Mouse (Mus musculus) MEL (cell line): ENCODE measurements at regions not wholly inside any gene's neighbourhood (a gene's known extent, or its start where the extent isn't known, plus 50 kb on each side); places are given as distances from the start of the nearest gene placed in this dataset.

Source experiments
- DNase-seq: peaks from one replicate; pipeline ENCODE4 v3.0.0; 2011; ENCODE audit warnings: low read depth, low spot score
- H3K27ac ChIP-seq: 2 replicates; pipeline ENCODE4 v1.5.1; 2012; ENCODE audit warnings: low read depth, mild to moderate bottlenecking, control low read depth, low read length, moderate library complexity; ENCODE audit not compliant: control insufficient read depth
- H3K27me3 ChIP-seq, 2 experiments: fragments of 150-350 bp in 1 of 2; sonication (generic) in 1 of 2; 2 replicates each; pipeline ENCODE4 v1.6.1; 2012; ENCODE audit warnings: low read length in 2 of 2, mild to moderate bottlenecking in 2 of 2, improper control_type of control experiment in 1 of 2, moderate library complexity in 1 of 2; ENCODE audit not compliant: insufficient read depth in 2 of 2, control insufficient read depth in 1 of 2
- H3K36me3 ChIP-seq, 2 experiments: 2 replicates each; pipeline ENCODE4 v1.6.1; 2012 to 2014; ENCODE audit warnings: low read length in 2 of 2, improper control_type of control experiment in 1 of 2, inconsistent platforms in 1 of 2, mild to moderate bottlenecking in 1 of 2; ENCODE audit not compliant: insufficient read depth in 2 of 2, control insufficient read depth in 1 of 2
- H3K4me1 ChIP-seq, 2 experiments: fragments of 150-350 bp in 1 of 2; sonication (generic) in 1 of 2; 2 replicates each; pipeline ENCODE4 v1.6.1; 2012; ENCODE audit warnings: low read length in 2 of 2, improper control_type of control experiment in 1 of 2, mild to moderate bottlenecking in 1 of 2; ENCODE audit not compliant: insufficient read depth in 2 of 2, control insufficient read depth in 1 of 2
- H3K4me3 ChIP-seq, 2 experiments: fragments of 150-350 bp in 1 of 2; sonication (generic) in 1 of 2; 2 replicates each; pipeline ENCODE4 v1.5.1; 2012; ENCODE audit warnings: low read depth in 2 of 2, low read length in 2 of 2, mild to moderate bottlenecking in 2 of 2, moderate library complexity in 2 of 2, control low read depth in 1 of 2, improper control_type of control experiment in 1 of 2; ENCODE audit not compliant: control insufficient read depth in 1 of 2, insufficient read depth in 1 of 2
- H3K79me2 ChIP-seq: 2 replicates; pipeline ENCODE4 v1.6.1; 2012; ENCODE audit warnings: mild to moderate bottlenecking, low read length, moderate library complexity; ENCODE audit not compliant: control insufficient read depth, poor library complexity, insufficient read depth
- H3K9ac ChIP-seq: 2 replicates; pipeline ENCODE4 v1.6.1; 2012; ENCODE audit warnings: low read depth, mild to moderate bottlenecking, control low read depth, low read length, moderate library complexity; ENCODE audit not compliant: control insufficient read depth, poor library complexity, severe bottlenecking
- H3K9me3 ChIP-seq: fragments of 150-350 bp; sonication (generic); replicated peaks from 2 replicates; pipeline ENCODE4 v1.6.1; 2012; ENCODE audit warnings: mild to moderate bottlenecking, low read length, improper control_type of control experiment, moderate library complexity; ENCODE audit not compliant: insufficient read depth
- BHLHE40 ChIP-seq: IDR thresholded peaks from 2 replicates; pipeline ENCODE4 v1.6.1; 2012; ENCODE audit warnings: low read depth, mild to moderate bottlenecking, inconsistent platforms, low read length, improper control_type of control experiment, borderline replicate concordance
- CHD1 ChIP-seq: IDR thresholded peaks from 2 replicates; pipeline ENCODE4 v1.6.1; 2012; ENCODE audit warnings: low read depth, mild to moderate bottlenecking, inconsistent platforms, low read length, improper control_type of control experiment
- CTCF ChIP-seq, 3 experiments: IDR thresholded peaks in 2 of 3; conservative IDR thresholded peaks in 1 of 3; 2 replicates each; pipeline ENCODE4 v1.5.1; 2011 to 2012; ENCODE audit warnings: low read length in 3 of 3, low read depth in 2 of 3, mild to moderate bottlenecking in 2 of 3, improper control_type of control experiment in 1 of 3, inconsistent platforms in 1 of 3, mixed read lengths in 1 of 3, moderate library complexity in 1 of 3; ENCODE audit not compliant: control insufficient read depth in 1 of 3, insufficient read depth in 1 of 3, poor library complexity in 1 of 3, severe bottlenecking in 1 of 3
- GATA1 ChIP-seq: IDR thresholded peaks from 2 replicates; pipeline ENCODE4 v1.6.1; 2011; ENCODE audit warnings: low read depth, low read length, improper control_type of control experiment
- JUND ChIP-seq: IDR thresholded peaks from 2 replicates; pipeline ENCODE4 v1.6.1; 2011; ENCODE audit warnings: low read depth, mild to moderate bottlenecking, improper control_type of control experiment, low read length
- MYC ChIP-seq: IDR thresholded peaks from 2 replicates; pipeline ENCODE4 v1.6.1; 2011; ENCODE audit warnings: low read depth, mild to moderate bottlenecking, low read length, improper control_type of control experiment, moderate library complexity
- POLR2AphosphoS2 ChIP-seq: IDR thresholded peaks from 2 replicates; pipeline ENCODE4 v1.6.1; 2011; ENCODE audit warnings: low read length, improper control_type of control experiment
- RCOR1 ChIP-seq: IDR thresholded peaks from 2 replicates; pipeline ENCODE4 v1.6.1; 2012; ENCODE audit warnings: low read depth, mild to moderate bottlenecking, inconsistent platforms, low read length, improper control_type of control experiment

DNA sequence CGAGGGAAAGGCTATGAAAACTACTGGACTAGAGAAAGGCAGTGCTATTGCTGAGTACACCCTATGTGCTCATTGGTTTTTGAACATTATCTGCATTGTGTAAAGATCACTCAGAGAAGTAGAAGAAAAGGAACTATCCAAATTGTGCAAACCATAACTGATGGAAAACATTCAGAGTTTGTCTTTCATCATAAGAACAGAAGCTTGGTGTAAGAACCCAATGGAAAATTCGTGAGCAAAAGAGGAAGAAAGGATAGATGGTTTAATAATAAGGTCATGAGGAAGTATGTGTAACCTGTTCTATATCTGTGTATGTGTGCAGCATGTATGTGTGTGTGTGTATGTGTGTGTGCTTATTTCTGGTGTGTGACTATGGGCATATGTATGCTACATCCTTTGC lies 112.3 kb upstream of the Gm10295 start:
- no peaks in the 10 kb centered on the region for H3K27me3 ChIP-seq
- no peak for TF ChIP-seq JUND
- TF ChIP-seq RCOR1, result no peak
- no peaks in the 10 kb centered on the region for H3K79me2 ChIP-seq
- no peak overlapping the region for H3K4me3 ChIP-seq
- no peaks in the 10 kb centered on the region for H3K9me3 ChIP-seq
- no peak overlapping the region for H3K27ac ChIP-seq
- H3K4me1 ChIP-seq, result no peaks in the 10 kb centered on the region
- H3K9ac ChIP-seq, result no peak overlapping the region
- H3K36me3 ChIP-seq, result no peaks in the 10 kb centered on the region
- no peak for DNase-seq

DNA sequence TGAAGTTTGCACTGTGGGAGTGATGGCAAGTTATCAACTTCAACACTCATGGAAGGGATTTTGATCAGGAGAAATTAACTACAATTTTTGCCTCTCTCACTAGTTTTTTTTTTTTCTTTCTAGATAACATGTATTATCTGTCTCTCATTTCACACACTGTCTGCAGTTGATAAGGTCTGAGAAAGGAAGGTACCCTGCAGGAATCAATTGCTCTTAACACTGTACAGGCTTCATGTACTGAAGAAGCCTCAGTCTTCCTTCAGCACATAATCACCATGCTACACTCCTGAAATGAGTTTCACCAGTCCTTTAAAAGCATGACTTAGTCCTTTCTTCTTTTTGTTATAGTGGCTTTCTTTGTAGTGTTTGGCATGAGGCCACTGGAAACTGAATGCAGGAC lies 108.5 kb upstream of the Gm10295 start:
- no peak for DNase-seq
- H3K4me1 ChIP-seq, result no peaks in the 10 kb centered on the region
- no peaks in the 10 kb centered on the region for H3K27me3 ChIP-seq
- no peaks in the 10 kb centered on the region for H3K9me3 ChIP-seq
- H3K79me2 ChIP-seq, result no peaks in the 10 kb centered on the region
- H3K27ac ChIP-seq, result no peak overlapping the region
- TF ChIP-seq CHD1, result no peak
- no peaks in the 10 kb centered on the region for H3K36me3 ChIP-seq
- H3K4me3 ChIP-seq, result no peak overlapping the region
- no peak overlapping the region for H3K9ac ChIP-seq

DNA sequence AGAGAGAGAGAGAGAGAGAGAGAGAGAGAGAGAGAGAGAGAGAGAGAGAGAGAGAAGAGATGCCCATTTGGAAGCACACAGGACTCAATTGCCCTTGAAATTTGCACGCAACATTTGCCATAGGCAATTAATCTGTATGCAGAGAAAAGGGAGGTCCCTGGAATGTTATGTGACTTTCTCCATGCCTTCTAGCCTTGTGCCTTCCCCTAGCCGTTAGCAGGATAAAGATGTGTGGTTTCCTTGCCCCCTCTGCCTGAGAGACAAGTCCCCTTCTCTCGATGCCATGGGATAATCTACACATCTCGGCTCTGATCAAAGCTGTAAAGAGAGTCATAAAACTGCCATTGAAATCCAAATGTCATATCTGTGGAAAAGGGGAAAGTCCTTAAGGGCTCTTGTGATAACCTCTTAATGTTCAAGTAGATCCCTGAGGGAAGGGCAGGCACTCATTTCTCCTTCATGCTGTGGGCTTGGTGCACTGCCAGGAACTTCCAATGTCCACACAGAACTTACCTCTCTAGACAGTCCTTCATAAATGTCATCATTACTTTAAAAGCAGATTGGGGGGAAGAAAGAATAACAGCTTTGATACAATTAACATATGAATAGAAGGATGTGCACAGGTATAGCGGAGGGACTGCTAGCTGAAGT lies 106.9 kb upstream of the Gm10295 start:
- H3K27ac ChIP-seq, result no peak overlapping the region
- TF ChIP-seq MYC, result no peak
- TF ChIP-seq BHLHE40, result no peak
- no peak for TF ChIP-seq POLR2AphosphoS2
- TF ChIP-seq RCOR1, result no peak
- no peak for TF ChIP-seq GATA1
- no peak for TF ChIP-seq CTCF (IDR thresholded peaks at IDR 0.05 in 2 of 3, conservative IDR thresholded peaks at IDR 0.05 in 1 of 3; ENCODE audit: control insufficient read depth in 1 of 3, insufficient read depth in 1 of 3, low read depth in 2 of 3, low read length in 3 of 3, poor library complexity in 1 of 3, severe bottlenecking in 1 of 3)
- H3K9ac ChIP-seq, result no peak overlapping the region
- no peak for DNase-seq
- H3K9me3 ChIP-seq, result no peaks in the 10 kb centered on the region
- no peaks in the 10 kb centered on the region for H3K79me2 ChIP-seq
- no peak overlapping the region for H3K4me3 ChIP-seq
- no peaks in the 10 kb centered on the region for H3K27me3 ChIP-seq
- no peaks in the 10 kb centered on the region for H3K36me3 ChIP-seq
- H3K4me1 ChIP-seq, result no peaks in the 10 kb centered on the region
